Mouse (Mus musculus) MEL (cell line): Measurements from ENCODE around the gene Nsl1. TPM values are rescaled to one million over a fixed set of nuclear protein-coding genes. Genes with fewer than 3 reads are reported as not detected.

Experiments used
- DNase-seq: peaks from one replicate; pipeline ENCODE4 v3.0.0; 2011; ENCODE audit warnings: low read depth, low spot score
- H3K27ac ChIP-seq: 2 replicates; pipeline ENCODE4 v1.5.1; 2012; ENCODE audit warnings: low read depth, mild to moderate bottlenecking, control low read depth, low read length, moderate library complexity; ENCODE audit not compliant: control insufficient read depth
- H3K27me3 ChIP-seq, 2 experiments: fragments of 150-350 bp in 1 of 2; sonication (generic) in 1 of 2; 2 replicates each; pipeline ENCODE4 v1.6.1; 2012; ENCODE audit warnings: low read length in 2 of 2, mild to moderate bottlenecking in 2 of 2, improper control_type of control experiment in 1 of 2, moderate library complexity in 1 of 2; ENCODE audit not compliant: insufficient read depth in 2 of 2, control insufficient read depth in 1 of 2
- H3K36me3 ChIP-seq, 2 experiments: 2 replicates each; pipeline ENCODE4 v1.6.1; 2012 to 2014; ENCODE audit warnings: low read length in 2 of 2, improper control_type of control experiment in 1 of 2, inconsistent platforms in 1 of 2, mild to moderate bottlenecking in 1 of 2; ENCODE audit not compliant: insufficient read depth in 2 of 2, control insufficient read depth in 1 of 2
- H3K4me1 ChIP-seq, 2 experiments: fragments of 150-350 bp in 1 of 2; sonication (generic) in 1 of 2; 2 replicates each; pipeline ENCODE4 v1.6.1; 2012; ENCODE audit warnings: low read length in 2 of 2, improper control_type of control experiment in 1 of 2, mild to moderate bottlenecking in 1 of 2; ENCODE audit not compliant: insufficient read depth in 2 of 2, control insufficient read depth in 1 of 2
- H3K4me3 ChIP-seq, 2 experiments: fragments of 150-350 bp in 1 of 2; sonication (generic) in 1 of 2; 2 replicates each; pipeline ENCODE4 v1.5.1; 2012; ENCODE audit warnings: low read depth in 2 of 2, low read length in 2 of 2, mild to moderate bottlenecking in 2 of 2, moderate library complexity in 2 of 2, control low read depth in 1 of 2, improper control_type of control experiment in 1 of 2; ENCODE audit not compliant: control insufficient read depth in 1 of 2, insufficient read depth in 1 of 2
- H3K79me2 ChIP-seq: 2 replicates; pipeline ENCODE4 v1.6.1; 2012; ENCODE audit warnings: mild to moderate bottlenecking, low read length, moderate library complexity; ENCODE audit not compliant: control insufficient read depth, poor library complexity, insufficient read depth
- H3K9ac ChIP-seq: 2 replicates; pipeline ENCODE4 v1.6.1; 2012; ENCODE audit warnings: low read depth, mild to moderate bottlenecking, control low read depth, low read length, moderate library complexity; ENCODE audit not compliant: control insufficient read depth, poor library complexity, severe bottlenecking
- H3K9me3 ChIP-seq: fragments of 150-350 bp; sonication (generic); replicated peaks from 2 replicates; pipeline ENCODE4 v1.6.1; 2012; ENCODE audit warnings: mild to moderate bottlenecking, low read length, improper control_type of control experiment, moderate library complexity; ENCODE audit not compliant: insufficient read depth
- BHLHE40 ChIP-seq: IDR thresholded peaks from 2 replicates; pipeline ENCODE4 v1.6.1; 2012; ENCODE audit warnings: low read depth, mild to moderate bottlenecking, inconsistent platforms, low read length, improper control_type of control experiment, borderline replicate concordance
- CHD2 ChIP-seq: IDR thresholded peaks from 2 replicates; pipeline ENCODE4 v1.6.1; 2011; ENCODE audit warnings: low read length, improper control_type of control experiment
- CTCF ChIP-seq, 3 experiments: IDR thresholded peaks in 2 of 3; conservative IDR thresholded peaks in 1 of 3; 2 replicates each; pipeline ENCODE4 v1.5.1; 2011 to 2012; ENCODE audit warnings: low read length in 3 of 3, low read depth in 2 of 3, mild to moderate bottlenecking in 2 of 3, improper control_type of control experiment in 1 of 3, inconsistent platforms in 1 of 3, mixed read lengths in 1 of 3, moderate library complexity in 1 of 3; ENCODE audit not compliant: control insufficient read depth in 1 of 3, insufficient read depth in 1 of 3, poor library complexity in 1 of 3, severe bottlenecking in 1 of 3
- ELF1 ChIP-seq: IDR thresholded peaks from 2 replicates; pipeline ENCODE4 v1.6.1; 2014; ENCODE audit warnings: low read depth, mild to moderate bottlenecking, inconsistent platforms, low read length, improper control_type of control experiment, moderate library complexity
- ETS1 ChIP-seq: IDR thresholded peaks from 2 replicates; pipeline ENCODE4 v1.6.1; 2012; ENCODE audit warnings: low read depth, mild to moderate bottlenecking, inconsistent platforms, low read length, improper control_type of control experiment, moderate library complexity
- GATA1 ChIP-seq: IDR thresholded peaks from 2 replicates; pipeline ENCODE4 v1.6.1; 2011; ENCODE audit warnings: low read depth, low read length, improper control_type of control experiment
- HCFC1 ChIP-seq: IDR thresholded peaks from 2 replicates; pipeline ENCODE4 v1.6.1; 2012; ENCODE audit warnings: low read depth, mild to moderate bottlenecking, inconsistent platforms, low read length, improper control_type of control experiment, moderate library complexity
- JUND ChIP-seq: IDR thresholded peaks from 2 replicates; pipeline ENCODE4 v1.6.1; 2011; ENCODE audit warnings: low read depth, mild to moderate bottlenecking, improper control_type of control experiment, low read length
- KAT2A ChIP-seq: conservative IDR thresholded peaks from 2 replicates; pipeline ENCODE4 v1.6.1; 2012; ENCODE audit warnings: low read depth, low read length, improper control_type of control experiment, inconsistent platforms
- MAX ChIP-seq: IDR thresholded peaks from 2 replicates; pipeline ENCODE4 v1.6.1; 2011; ENCODE audit warnings: low read length, improper control_type of control experiment
- MAZ ChIP-seq: IDR thresholded peaks from 2 replicates; pipeline ENCODE4 v1.6.1; 2012; ENCODE audit warnings: low read depth, mild to moderate bottlenecking, inconsistent platforms, low read length, improper control_type of control experiment
- MEF2A ChIP-seq: IDR thresholded peaks from 2 replicates; pipeline ENCODE4 v1.6.1; 2014; ENCODE audit warnings: low read depth, mild to moderate bottlenecking, inconsistent platforms, low read length, improper control_type of control experiment; ENCODE audit not compliant: poor library complexity, insufficient replicate concordance, severe bottlenecking; ENCODE audit errors: extremely low read depth
- MXI1 ChIP-seq: IDR thresholded peaks from 2 replicates; pipeline ENCODE4 v1.6.1; 2011; ENCODE audit warnings: mild to moderate bottlenecking, low read depth, low read length, improper control_type of control experiment
- MYB ChIP-seq: IDR thresholded peaks from 2 replicates; pipeline ENCODE4 v1.6.1; 2011; ENCODE audit warnings: mild to moderate bottlenecking, low read depth, low read length, improper control_type of control experiment
- NELFE ChIP-seq: IDR thresholded peaks from 2 replicates; pipeline ENCODE4 v1.6.1; 2011; ENCODE audit warnings: low read depth, low read length, improper control_type of control experiment
- NRF1 ChIP-seq: IDR thresholded peaks from 2 replicates; pipeline ENCODE4 v1.6.1; 2014; ENCODE audit warnings: low read depth, mild to moderate bottlenecking, inconsistent platforms, low read length, improper control_type of control experiment, moderate library complexity; ENCODE audit not compliant: poor library complexity, insufficient read depth, severe bottlenecking
- POLR2A ChIP-seq, 2 experiments: IDR thresholded peaks; 2 replicates each; pipeline ENCODE4 v1.6.1; 2011 to 2012; ENCODE audit warnings: low read length in 2 of 2, mild to moderate bottlenecking in 2 of 2, control low read depth in 1 of 2, improper control_type of control experiment in 1 of 2, low read depth in 1 of 2, moderate library complexity in 1 of 2; ENCODE audit not compliant: control insufficient read depth in 1 of 2, insufficient read depth in 1 of 2, poor library complexity in 1 of 2
- POLR2AphosphoS2 ChIP-seq: IDR thresholded peaks from 2 replicates; pipeline ENCODE4 v1.6.1; 2011; ENCODE audit warnings: low read length, improper control_type of control experiment
- POLR2AphosphoS5 ChIP-seq: IDR thresholded peaks from 2 replicates; pipeline ENCODE4 v1.6.1; 2012; ENCODE audit warnings: low read depth, borderline replicate concordance, mild to moderate bottlenecking, inconsistent platforms, low read length, moderate library complexity, mixed read lengths
- RAD21 ChIP-seq: IDR thresholded peaks from 2 replicates; pipeline ENCODE4 v1.6.1; 2011; ENCODE audit warnings: mild to moderate bottlenecking, low read depth, low read length, improper control_type of control experiment
- SIN3A ChIP-seq: IDR thresholded peaks from 2 replicates; pipeline ENCODE4 v1.6.1; 2012; ENCODE audit warnings: low read length, improper control_type of control experiment, inconsistent platforms
- TAL1 ChIP-seq: IDR thresholded peaks from 2 replicates; pipeline ENCODE4 v1.6.1; 2012; ENCODE audit warnings: mild to moderate bottlenecking, inconsistent platforms, low read length, moderate library complexity, mixed read lengths
- TBP ChIP-seq: IDR thresholded peaks from 2 replicates; pipeline ENCODE4 v1.8.0; 2011; ENCODE audit warnings: low read depth, low read length, improper control_type of control experiment
- UBTF ChIP-seq: IDR thresholded peaks from 2 replicates; pipeline ENCODE4 v1.6.1; 2012; ENCODE audit warnings: low read depth, mild to moderate bottlenecking, inconsistent platforms, low read length, improper control_type of control experiment, moderate library complexity, borderline replicate concordance; ENCODE audit not compliant: insufficient read depth
- USF1 ChIP-seq: IDR thresholded peaks from 2 replicates; pipeline ENCODE4 v1.6.1; 2014; ENCODE audit warnings: low read depth, mild to moderate bottlenecking, inconsistent platforms, low read length, improper control_type of control experiment, moderate library complexity
- USF2 ChIP-seq, 2 experiments: IDR thresholded peaks; 2 replicates each; pipeline ENCODE4 v1.6.1; 2011 to 2012; ENCODE audit warnings: improper control_type of control experiment in 2 of 2, low read length in 2 of 2, borderline replicate concordance in 1 of 2, inconsistent platforms in 1 of 2, low read depth in 1 of 2, mild to moderate bottlenecking in 1 of 2; ENCODE audit not compliant: insufficient read depth in 1 of 2
- ZC3H11A ChIP-seq: IDR thresholded peaks from 2 replicates; pipeline ENCODE4 v1.6.1; 2012; ENCODE audit warnings: low read depth, mild to moderate bottlenecking, inconsistent platforms, low read length, improper control_type of control experiment
- ZKSCAN1 ChIP-seq: IDR thresholded peaks from 2 replicates; pipeline ENCODE4 v1.6.1; 2012; ENCODE audit warnings: low read depth, mild to moderate bottlenecking, inconsistent platforms, low read length, improper control_type of control experiment, moderate library complexity
- ZMIZ1 ChIP-seq: IDR thresholded peaks from 2 replicates; pipeline ENCODE4 v1.6.1; 2012; ENCODE audit warnings: low read depth, mild to moderate bottlenecking, inconsistent platforms, low read length, improper control_type of control experiment, moderate library complexity
- ZNF384 ChIP-seq: IDR thresholded peaks from 2 replicates; pipeline ENCODE4 v1.6.1; 2012; ENCODE audit warnings: low read depth, mild to moderate bottlenecking, inconsistent platforms, low read length, improper control_type of control experiment
- polyA plus RNA-seq, 2 experiments: library from polyadenylated mRNA; stranded (reverse) in 1 of 2; unstranded in 1 of 2; fragments of >175 nt in 1 of 2; fragments of >200 nt in 1 of 2; gene quantifications; 2 replicates each; pipeline versions ENCODE4 v1.2.1 to v1.2.4; 2012; ENCODE audit warnings: low replicate concordance in 2 of 2, low read depth in 1 of 2; ENCODE audit not compliant: insufficient read length in 2 of 2, insufficient read depth in 1 of 2, missing spikeins in 1 of 2
- total RNA-seq: library from RNA; depleted of rRNA; stranded (reverse); fragments of 300-350 nt; gene quantifications from 2 replicates; pipeline ENCODE4 v1.2.3, GENCODE M21; 2012

Gene Nsl1
- total and polyA plus RNA-seq, 3 experiments = 24.2 to 41.9 TPM; not detected in 1

GRCm38 (mm10) chr1:191041352-191041751 lies 21.5 kb upstream of the Nsl1 start:
- peaks cover 7 to 22% of the 10 kb centered on the region in 2 experiments for H3K4me1 ChIP-seq
- H3K9ac ChIP-seq = no peak overlapping the region
- H3K4me3 ChIP-seq = no peak overlapping the region
- no peaks in the 10 kb centered on the region for H3K9me3 ChIP-seq
- no peaks in the 10 kb centered on the region for H3K79me2 ChIP-seq
- H3K27me3 ChIP-seq = no peaks in the 10 kb centered on the region
- DNase-seq = peak; percentile 48
- TF ChIP-seq ZNF384 (no peak), TBP (no peak), POLR2A (IDR thresholded peaks at IDR 0.05; ENCODE audit: control insufficient read depth in 1 of 2, insufficient read depth in 1 of 2, low read depth in 1 of 2, low read length in 2 of 2, poor library complexity in 1 of 2) (no peak), NELFE (no peak), ZC3H11A (no peak), CHD2 (no peak), MXI1 (no peak), TAL1 (no peak), POLR2AphosphoS2 (no peak), KAT2A (no peak), MYB (no peak), SIN3A (no peak), USF2 (IDR thresholded peaks at IDR 0.05; ENCODE audit: borderline replicate concordance in 1 of 2, insufficient read depth in 1 of 2, low read depth in 1 of 2, low read length in 2 of 2) (no peak), RAD21 (no peak), ETS1 (no peak), CTCF (IDR thresholded peaks at IDR 0.05 in 2 of 3, conservative IDR thresholded peaks at IDR 0.05 in 1 of 3; ENCODE audit: control insufficient read depth in 1 of 3, insufficient read depth in 1 of 3, low read depth in 2 of 3, low read length in 3 of 3, poor library complexity in 1 of 3, severe bottlenecking in 1 of 3) (no peak), ELF1 (no peak), MAX (no peak)
- peaks cover 0 to 19% of the 10 kb centered on the region in 2 experiments; a peak in 3 of 4 replicates for H3K36me3 ChIP-seq
- no peak overlapping the region for H3K27ac ChIP-seq

DNA sequence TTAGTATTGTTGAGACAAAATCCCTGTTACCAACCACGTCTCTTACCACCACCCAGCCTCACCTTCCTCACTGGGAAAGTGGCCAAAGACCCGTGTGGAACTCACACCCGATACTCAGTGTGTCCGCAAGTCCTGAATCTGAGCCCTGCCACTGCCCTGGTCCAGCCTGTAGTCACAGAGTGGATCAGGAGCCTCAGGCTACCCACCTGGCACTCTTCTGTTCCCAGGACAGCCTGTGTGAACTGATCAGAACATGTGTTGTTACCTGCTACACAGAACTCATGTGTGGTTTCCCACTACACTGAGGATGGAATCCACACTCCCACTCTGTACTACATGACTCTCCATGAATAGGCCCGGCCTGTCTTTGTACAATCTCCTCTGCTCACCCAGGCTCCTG lies 20.7 kb upstream of the Nsl1 start:
- Histone ChIP-seq H3K27me3 (no peaks in the 10 kb centered on the region), H3K4me1 (peaks cover 7 to 22% of the 10 kb centered on the region in 2 experiments), H3K9me3 (no peaks in the 10 kb centered on the region), H3K27ac (peak overlapping the region; percentile 31), H3K36me3 (peaks cover 0 to 19% of the 10 kb centered on the region in 2 experiments; a peak in 3 of 4 replicates), H3K9ac (no peak overlapping the region), H3K4me3 (no peak overlapping the region), H3K79me2 (no peaks in the 10 kb centered on the region)
- no peak for TF ChIP-seq BHLHE40
- TF ChIP-seq TAL1 = no peak
- TF ChIP-seq ELF1 = no peak
- no peak for TF ChIP-seq ETS1
- TF ChIP-seq UBTF = no peak
- no peak for TF ChIP-seq SIN3A
- no peak for TF ChIP-seq NELFE
- TF ChIP-seq CTCF (IDR thresholded peaks at IDR 0.05 in 2 of 3, conservative IDR thresholded peaks at IDR 0.05 in 1 of 3; ENCODE audit: control insufficient read depth in 1 of 3, insufficient read depth in 1 of 3, low read depth in 2 of 3, low read length in 3 of 3, poor library complexity in 1 of 3, severe bottlenecking in 1 of 3) = no peak
- TF ChIP-seq NRF1 = no peak
- TF ChIP-seq MAZ = no peak
- no peak for TF ChIP-seq POLR2AphosphoS5
- no peak for TF ChIP-seq ZMIZ1
- TF ChIP-seq HCFC1 = no peak
- TF ChIP-seq JUND = no peak
- no peak for TF ChIP-seq USF1
- no peak for TF ChIP-seq GATA1
- TF ChIP-seq CHD2 = no peak
- TF ChIP-seq ZKSCAN1 = no peak
- no peak for TF ChIP-seq MEF2A
- TF ChIP-seq POLR2A (IDR thresholded peaks at IDR 0.05; ENCODE audit: control insufficient read depth in 1 of 2, insufficient read depth in 1 of 2, low read depth in 1 of 2, low read length in 2 of 2, poor library complexity in 1 of 2) = no peak
- no peak for DNase-seq
